Mouse (Mus musculus): ENCODE measurements around the gene Rps29.

Gene Rps29

DNA sequence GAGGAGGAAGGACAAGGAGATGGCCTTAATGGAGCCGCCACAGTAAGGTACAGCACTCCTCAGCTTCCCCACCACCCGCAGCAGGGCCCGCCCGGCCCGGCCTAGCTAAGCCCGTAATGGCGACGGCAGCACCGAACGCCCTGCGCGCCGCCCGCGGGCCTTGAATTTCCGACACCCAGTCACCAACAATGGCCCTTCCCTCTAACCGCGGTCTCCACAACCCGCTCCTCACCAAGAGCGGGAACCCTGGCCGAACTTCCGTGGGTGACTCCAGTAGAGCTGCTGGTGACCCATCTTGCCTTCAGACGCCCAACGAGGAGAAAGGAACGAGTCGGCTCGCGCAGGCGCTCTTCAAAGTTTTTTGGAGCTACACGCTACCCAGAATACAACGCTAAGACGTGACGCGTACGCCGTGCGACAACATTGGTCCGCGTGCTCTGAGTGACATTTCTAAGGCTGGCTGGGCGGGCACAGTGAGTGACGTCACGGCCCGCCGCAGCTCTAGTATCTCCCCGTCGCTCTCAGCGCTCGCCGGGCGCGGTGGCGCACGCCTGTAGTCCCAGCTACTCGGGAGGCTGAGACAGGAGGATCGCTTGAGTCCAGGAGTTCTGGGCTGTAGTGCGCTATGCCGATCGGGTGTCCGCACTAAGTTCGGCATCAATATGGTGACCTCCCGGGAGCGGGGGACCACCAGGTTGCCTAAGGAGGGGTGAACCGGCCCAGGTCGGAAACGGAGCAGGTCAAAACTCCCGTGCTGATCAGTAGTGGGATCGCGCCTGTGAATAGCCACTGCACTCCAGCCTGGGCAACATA, at the start of gene Rps29:
TSS of gene Rps29 (minus strand) at position 422 of the 813 bp plus-strand sequence.
- peak; percentile 94 to 95 for DNase-seq (ENCODE audit: low spot score in 2 of 2)

GRCm38 (mm10) chr12:69208520-69208919, 49.5 kb upstream of the Rps29 start:
- DNase-seq (ENCODE audit: low spot score in 2 of 2), result no peak

DNA sequence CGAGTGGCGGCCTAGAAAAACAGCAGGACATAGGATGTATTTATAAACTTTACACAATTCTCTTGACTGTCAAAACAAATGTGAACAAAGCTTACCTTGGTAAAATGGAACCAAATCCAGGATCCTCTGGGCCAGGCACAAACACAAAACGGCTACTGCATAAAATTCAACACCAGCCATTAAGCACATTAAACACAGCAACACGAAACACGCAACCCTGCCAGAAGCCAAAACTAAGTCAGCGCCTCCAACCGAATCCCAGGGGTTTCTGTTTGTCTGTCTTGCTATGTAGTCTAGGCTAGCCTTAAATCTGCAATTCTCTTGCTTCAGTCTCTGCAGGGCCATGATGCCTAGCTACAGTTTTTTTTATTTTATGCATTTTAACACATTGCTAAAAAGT, 48.9 kb upstream of the Rps29 start:
- DNase-seq (ENCODE audit: low spot score in 2 of 2), result no peak

DNA sequence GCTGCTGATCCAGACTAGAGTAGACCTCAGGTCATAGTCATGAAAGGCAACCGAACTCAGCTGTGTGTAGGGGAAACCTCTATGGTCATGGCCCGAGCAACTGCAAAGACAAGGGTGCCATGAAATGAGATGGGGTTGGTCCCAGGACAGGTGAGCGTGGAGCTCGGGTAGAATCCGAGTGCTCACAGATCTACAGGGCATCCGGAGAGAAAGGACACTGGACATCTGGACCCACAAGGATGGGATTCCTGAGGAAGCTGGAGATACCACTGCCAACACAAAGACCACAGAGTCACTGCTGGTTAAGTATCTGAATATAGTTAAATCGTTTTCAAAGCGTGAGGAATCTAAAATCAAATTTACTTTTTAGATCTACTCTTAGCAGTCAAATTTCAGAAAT, 48.4 kb upstream of the Rps29 start:
- no peak for DNase-seq (ENCODE audit: low spot score in 2 of 2)

DNA sequence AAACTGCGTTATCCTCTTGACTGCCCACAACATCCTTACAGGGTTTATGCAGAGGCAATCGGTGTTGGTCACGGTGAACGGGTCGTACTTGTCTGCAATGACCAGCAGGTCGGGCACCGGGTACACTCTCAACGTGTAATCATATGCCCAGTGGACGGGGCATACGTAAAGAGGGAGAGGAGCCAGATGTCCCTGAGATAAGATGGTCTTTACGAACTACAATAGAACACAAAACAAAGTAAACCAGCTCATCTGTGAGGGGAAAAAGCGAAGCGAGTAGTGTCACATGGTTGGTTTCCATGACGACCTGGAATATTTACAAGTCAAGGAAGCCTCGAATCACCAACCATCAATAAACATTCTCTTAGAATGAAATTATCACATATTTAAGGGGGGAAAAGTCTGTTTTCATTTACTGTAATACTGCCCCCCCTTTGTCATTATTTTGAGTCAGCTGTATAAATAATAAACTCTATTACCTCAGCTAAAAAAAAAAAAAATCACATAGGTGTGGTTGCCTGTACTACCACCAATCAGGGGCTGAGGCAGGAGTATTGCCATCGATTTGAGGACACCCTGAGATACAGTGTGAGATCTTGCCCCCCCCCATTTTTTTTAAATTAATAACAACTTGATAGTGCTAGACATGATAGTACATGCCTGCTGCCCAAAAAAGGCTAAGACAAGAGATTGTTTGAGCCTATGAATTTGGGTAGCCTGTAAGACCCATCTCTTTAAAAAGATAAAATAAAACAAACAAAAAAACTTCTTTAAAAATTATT, 45.3 kb upstream of the Rps29 start, which contains the start of gene Gm49384:
TSS of gene Gm49384 (minus strand) at position 216 of the 782 bp plus-strand sequence.
- no peak for DNase-seq (ENCODE audit: low spot score in 2 of 2)

DNA sequence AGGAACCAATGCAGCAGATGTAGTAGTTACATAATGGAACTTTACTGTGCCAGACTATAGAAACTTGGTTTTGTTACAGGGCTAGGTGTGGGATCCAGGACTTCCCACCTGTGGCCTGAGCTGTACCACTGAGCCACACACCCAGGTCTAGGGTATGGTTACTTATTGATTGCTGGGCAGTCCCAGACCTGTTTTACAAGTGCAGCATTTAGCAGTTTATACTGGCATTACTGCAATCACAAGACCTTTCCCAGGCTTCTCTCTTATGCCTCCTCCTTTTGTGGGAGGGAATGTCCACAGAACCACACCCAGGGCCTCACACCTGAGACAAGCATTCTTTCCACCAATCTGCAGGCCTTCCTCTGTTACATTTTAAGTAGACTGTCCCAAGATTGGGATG, 40.0 kb upstream of the Rps29 start:
- DNase-seq (ENCODE audit: low spot score in 2 of 2), result no peak

DNA sequence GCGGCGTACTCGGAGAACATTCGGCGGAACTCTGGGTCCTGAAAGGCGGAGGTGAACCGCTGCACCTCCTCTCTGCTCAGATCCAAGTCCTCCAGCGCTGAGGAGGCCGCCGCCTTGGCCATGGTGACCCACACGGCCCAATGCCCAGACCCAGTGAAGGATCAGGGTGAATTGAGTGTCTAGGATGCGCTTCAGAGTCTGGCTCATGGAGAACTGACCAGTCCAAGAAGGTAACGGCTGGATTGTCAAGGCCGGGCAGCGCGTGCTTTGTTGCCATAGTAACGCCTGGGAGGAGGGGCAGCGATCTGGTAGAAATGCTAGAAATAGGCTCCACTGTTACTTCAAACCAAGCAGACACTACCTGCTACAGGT, 39.2 kb upstream of the Rps29 start, which contains the start of gene Dnaaf2:
TSS of gene Dnaaf2 (minus strand) at position 266 of the 372 bp plus-strand sequence.
- DNase-seq (ENCODE audit: low spot score in 2 of 2), result peak; percentile 34 to 40

GRCm38 (mm10) chr12:69197378-69198163, 38.6 kb upstream of the Rps29 start:
- peak in 1 of 2 experiments; percentile 30 for DNase-seq (ENCODE audit: low spot score in 2 of 2)

- peak; percentile 25 to 45 for DNase-seq (ENCODE audit: low spot score in 2 of 2)
These were observed 37.7 kb upstream of the Rps29 start, which contains the start of gene Gm49383 for GRCm38 (mm10) chr12:69196444-69197377. TSS of gene Gm49383 (minus strand) at chr12:69197104.

DNA sequence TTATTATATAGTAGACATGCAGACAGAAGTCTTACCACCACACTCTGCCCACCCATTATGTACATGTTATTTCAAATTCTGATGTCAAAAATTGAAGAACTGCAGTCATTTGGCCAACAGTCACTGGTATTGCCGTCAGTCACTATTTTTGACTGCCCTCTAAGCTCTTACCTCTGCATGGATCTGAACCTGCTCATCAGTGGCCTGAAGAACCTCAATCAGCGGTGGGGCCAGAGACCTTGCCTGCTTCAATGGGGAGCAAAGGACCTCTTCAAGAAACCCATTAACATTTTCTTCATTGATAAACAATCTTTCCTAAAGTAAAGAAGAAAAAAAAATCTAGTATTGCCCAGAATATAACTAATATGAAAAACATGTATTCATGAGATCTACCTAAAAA, 33.7 kb upstream of the Rps29 start:
- no peak for DNase-seq (ENCODE audit: low spot score in 2 of 2)

GRCm38 (mm10) chr12:69191396-69191795, 32.4 kb upstream of the Rps29 start:
- DNase-seq (ENCODE audit: low spot score in 2 of 2), result no peak

DNA sequence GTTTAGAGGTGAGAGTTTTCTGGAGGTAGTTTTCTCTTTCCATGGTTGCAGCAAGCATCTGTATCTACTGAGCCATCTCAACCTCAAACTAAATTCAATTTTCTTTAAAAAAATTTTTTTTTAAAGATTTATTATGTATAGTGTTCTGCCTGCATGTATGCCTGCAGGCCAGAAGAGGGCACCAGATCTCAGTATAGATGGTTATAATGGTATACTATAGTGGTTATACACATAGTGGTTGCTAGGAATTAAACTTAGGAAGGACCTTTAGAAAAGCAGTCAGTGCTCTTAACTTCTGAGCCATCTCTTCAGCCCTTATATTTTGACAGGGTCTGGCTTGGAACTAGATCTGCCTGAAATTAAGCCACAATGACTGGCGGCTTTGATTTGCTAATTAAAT, 31.5 kb upstream of the Rps29 start:
- DNase-seq (ENCODE audit: low spot score in 2 of 2), result no peak

- no peak for DNase-seq (ENCODE audit: low spot score in 2 of 2)
These were observed 31.1 kb upstream of the Rps29 start for GRCm38 (mm10) chr12:69190074-69190473.

DNA sequence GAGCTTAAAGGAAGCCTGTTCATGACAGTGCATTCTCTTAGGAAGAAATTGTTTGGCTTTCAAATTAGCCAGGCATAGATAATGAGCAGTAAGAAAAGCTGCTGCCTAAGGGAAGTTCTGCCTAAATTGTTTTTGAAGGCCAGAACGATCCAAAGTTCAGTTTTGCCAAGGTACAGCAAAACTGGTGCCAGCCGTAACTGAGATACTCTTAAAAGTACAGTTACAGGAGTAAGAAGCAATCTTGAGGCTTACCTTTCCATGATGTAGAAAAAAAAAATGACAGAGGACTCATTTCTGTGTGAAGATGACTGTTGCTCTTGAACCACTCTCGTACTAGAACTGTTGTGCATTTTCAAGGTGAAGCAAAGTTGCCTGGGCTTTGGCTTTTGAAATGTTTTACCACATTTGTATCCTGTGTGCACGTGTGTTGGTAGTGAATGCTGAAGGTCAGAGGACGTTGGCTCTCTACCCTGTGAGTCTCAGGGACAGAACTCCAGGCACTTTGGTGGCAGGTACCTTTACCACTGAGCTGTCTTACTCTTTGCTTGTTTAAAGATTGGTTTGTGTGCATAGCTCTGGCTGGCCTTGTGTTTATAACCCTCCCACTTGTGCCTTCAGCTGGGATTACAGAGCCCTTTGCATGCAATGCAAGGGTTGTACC, 28.0 kb upstream of the Rps29 start:
- DNase-seq (ENCODE audit: low spot score in 2 of 2), result no peak

GRCm38 (mm10) chr12:69185371-69185770, 26.4 kb upstream of the Rps29 start:
- no peak for DNase-seq (ENCODE audit: low spot score in 2 of 2)

DNA sequence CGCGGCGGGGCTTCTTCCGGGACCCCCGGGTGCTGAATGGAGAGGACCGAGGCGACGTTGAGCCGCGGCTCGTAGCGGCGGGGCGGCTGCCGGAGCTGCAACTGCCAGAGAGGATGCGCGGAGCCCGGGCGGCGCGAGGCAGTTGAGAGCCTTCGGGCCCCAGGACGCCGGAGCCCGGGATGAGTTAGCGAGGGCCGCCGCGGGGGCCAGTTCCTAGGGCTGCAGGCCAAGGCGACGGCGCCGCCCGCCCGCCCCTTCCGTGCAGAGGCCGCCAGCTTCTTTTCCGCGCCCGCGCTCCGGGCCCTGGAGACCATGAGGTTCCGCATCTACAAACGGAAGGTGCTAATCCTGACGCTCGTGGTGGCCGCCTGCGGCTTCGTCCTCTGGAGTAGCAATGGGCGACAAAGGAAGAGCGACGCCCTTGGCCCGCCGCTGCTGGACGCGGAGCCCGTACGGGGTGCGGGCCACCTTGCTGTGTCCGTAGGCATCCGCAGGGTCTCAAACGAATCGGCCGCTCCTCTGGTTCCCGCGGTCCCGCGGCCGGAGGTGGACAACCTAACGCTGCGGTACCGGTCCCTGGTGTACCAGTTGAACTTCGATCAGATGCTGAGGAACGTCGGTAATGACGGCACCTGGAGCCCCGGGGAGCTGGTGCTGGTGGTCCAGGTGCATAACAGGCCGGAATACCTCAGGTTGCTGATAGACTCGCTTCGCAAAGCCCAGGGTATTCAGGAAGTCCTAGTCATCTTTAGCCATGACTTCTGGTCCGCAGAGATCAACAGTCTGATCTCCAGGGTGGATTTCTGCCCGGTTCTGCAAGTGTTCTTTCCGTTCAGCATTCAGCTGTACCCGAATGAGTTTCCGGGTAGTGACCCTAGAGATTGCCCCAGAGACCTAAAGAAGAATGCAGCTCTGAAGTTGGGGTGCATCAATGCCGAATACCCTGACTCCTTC, 25.6 kb upstream of the Rps29 start:
- DNase-seq (ENCODE audit: low spot score in 2 of 2), result peak in 1 of 2 experiments; percentile 29

GRCm38 (mm10) chr12:69183583-69184308, 24.8 kb upstream of the Rps29 start, which contains the start of the genes Rpl36al and Mgat2:
TSS of gene Rpl36al (minus strand) at chr12:69184083.
TSS of gene Mgat2 (plus strand) at chr12:69184157.
- peak; percentile 94 to 98 for DNase-seq (ENCODE audit: low spot score in 2 of 2)

DNA sequence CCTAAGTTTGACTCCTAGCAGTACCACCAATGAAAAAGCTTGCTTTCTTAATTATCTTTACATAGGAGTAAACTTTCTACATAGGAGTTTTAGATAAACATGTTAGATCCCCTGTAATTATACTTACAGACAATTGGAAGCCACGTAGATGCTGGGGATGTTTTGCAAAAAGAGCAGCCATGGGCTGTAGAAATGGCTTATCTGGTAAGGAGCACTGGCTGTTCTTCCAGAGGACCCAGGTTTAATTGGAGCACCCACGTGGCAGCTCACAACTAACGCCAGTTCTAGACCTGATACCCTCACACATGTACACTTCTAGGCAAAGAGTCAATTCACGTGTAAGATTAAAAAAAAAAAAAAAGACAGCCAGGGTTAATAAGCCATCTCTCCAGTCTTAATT, 22.8 kb upstream of the Rps29 start:
- DNase-seq (ENCODE audit: low spot score in 2 of 2), result no peak
